Mouse (Mus musculus) cerebellum, adult 11 months (tissue): ENCODE results near the gene Ankra2.

Experiments
- DNase-seq: peaks from one replicate; pipeline ENCODE4 v3.0.0; 2022

The Ankra2 gene

DNA sequence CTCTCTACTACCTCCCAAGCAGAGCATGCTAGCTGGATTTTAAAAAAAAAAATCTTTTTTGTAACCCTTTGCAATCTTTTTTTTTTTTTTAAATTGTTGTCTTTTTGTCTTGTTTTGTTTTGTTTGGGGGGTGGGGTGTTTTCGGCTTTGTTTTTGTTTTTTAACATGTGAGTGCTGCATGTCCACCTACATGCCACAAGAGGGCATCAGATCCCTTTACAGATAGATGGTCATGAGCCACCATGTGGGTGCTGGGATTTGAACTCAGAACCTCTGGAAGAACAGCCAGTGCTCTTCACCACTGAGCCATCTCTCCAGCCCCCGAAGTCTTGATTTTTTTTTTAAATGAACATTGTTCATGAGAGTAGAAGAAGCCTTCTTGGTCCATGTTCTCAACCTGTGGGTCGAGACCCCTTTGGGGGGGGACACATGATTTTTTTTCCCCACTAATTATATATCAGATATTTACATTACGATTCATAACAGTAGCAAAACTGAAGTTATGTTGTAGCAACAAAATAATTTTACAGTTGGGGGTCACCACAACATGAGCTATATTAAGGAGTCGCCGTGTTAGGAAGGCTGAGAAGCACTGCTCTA is 35.1 kb downstream of the Ankra2 start:
- DNase-seq, result no peak

DNA sequence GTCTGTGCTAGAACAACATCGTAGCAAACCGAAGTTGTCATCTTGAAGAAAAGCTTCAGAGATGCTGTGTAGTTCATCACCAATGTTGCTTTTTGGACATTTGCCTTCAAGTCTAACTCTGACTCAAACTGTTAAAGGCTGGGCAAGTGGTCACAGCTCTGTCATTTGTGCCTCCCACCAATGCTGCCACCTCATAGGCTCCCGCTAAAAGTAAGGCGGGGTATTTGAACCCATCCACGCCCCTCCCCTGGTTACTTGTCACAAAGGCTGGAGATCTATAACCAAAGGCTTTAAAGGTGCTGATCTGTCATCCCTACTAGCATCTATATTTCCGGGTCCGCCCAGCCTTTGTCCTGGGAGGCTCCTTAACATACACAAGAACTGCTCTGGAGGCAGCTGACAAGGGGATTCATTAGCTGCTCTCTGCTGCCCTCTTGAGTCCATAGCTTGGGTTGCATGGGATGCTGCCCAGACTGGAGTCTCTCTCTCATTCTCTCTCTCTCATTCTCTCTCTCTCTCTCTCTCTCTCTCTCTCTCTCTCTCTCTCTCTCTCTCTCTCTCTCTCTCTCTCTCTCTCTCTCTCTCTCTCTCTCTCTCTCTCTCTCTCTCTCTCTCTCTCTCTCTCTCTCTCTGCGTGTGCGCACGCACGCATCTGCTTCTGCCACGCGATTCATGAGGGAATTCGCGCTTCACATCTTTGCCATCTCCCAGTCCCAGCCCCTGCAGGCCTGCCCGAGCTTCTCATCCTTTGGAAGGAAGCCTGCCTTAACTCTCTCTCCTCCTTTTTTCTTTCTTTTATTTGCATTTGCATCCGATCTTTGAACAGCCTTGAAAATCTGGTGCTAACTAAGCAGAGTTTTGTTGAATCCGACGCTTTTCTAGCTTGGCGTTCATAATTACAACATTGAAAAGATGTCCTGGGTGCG is 36.2 kb downstream of the Ankra2 start:
- peak; percentile 51 for DNase-seq

DNA sequence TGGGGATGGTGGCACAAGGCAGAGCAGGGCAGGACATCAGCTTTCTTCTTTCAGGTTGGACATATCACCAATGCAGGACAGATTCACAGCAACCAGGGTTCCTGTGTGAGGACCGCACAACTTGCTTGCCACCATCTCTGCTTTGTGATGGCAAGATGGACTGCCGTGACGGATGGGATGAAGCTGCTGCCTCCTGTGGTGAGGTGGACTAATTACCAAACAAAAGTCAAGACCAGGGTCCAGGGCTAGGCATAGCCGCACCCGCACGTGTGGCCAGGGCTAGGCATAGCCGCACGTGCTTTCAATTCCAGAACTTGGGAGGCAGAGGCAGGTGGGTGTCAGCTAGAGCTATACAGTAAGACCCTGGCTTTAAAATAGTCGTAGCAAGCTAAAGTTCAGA is 42.4 kb downstream of the Ankra2 start:
- no peak for DNase-seq

DNA sequence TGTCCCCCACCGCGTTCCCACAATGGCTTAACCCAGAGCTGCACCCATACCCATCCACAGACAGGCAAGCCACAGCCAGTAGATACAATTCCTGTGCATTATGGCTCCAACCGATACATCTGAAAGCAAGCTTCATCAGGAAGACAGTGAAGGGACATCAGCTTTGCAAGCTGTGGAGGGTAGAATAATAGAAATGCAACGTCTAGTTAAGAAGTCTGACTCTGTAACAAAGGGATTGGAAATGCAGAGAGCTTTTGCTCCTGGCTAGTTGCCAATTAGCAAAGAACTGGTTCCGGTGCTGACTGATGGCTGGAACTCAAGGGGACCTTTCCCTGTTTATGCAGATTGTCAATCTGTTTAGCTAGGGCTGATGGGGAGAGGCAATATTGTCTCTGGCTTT is 43.5 kb downstream of the Ankra2 start:
- no peak for DNase-seq

DNA sequence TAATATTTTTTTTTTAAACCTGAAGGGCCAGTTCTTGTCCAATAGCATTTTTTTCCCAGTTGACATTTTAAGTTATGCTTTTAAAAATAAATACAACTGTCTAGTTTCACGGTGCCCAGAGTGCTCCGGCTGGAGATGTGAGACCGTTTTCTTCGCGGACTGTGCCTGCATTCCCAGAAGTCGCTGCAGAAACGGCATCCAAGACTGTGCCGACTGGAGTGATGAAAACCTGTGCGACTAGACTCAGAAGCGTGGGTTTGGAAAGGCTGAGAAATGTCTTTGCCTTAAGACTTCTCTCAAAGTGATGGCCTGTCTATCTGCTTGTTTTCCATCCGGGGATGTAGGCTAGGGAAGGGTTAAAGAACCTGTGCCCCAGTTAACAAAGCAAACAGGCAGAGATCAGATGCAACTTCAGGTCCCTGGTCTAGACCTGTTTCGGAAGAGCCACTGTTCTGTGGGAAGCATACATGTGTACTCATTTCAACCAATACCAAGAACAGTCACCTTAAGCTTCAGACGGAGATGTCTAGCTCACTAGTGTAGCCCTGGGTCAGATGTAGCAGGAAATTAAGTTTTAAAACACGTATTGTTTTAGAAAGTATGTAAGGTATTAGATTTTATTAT is 44.1 kb downstream of the Ankra2 start:
- no peak for DNase-seq

DNA sequence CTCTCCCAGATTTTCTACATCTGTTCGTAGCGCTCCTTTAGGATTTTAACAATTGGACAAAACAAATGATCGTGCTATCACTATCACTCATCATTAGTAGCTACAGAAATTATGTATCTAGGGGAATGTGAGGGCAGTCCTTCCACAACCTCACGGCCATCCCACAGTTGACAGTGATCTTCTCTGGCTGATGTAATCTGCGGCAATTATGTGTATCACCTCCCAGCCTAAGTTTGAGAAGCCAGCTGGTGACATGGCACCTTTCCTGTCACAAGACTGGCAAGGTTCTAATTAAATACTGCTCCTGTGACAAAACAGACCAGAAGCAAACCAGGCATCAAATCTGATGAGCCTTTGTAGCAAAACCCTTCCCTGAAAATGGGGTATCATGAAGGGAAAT is 45.1 kb downstream of the Ankra2 start:
- DNase-seq, result no peak

DNA sequence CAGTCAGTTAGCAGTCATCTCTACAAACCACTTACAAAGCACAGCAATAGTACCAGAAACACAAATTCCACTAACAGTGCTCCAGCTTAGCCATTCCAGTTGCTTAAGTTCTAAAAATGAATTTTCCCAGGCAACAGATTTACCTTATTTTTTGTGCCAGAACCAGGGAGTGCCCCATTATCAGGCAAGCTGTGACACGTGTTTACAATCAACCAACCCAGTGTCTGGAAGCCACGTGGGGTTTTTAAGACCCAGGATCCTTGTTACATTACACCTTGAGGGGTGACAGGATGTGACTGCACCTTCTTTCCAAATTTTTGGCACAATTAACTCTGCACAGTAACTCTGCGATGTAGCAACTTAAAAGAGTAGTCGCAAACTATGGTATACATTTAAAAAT is 45.9 kb downstream of the Ankra2 start:
- no peak for DNase-seq

DNA sequence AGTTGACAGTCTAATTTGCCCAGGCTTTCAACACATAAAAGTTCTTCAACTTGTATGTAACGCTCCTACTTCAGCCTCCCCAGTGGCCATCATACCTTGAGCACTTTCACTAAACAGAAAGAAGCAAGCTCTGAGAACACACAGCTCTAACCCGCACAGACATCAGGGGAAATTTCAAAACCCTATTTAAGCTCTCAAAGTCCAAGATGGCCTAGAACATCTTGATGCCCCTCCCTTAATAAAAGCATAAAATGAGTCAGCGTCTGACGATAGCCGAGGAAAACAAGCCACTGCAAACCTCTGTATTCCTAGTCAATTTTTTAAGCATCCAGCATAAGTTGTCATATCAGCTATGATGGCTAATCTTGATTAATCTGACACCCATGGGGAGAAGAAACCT is 48.7 kb downstream of the Ankra2 start:
- DNase-seq, result no peak

DNA sequence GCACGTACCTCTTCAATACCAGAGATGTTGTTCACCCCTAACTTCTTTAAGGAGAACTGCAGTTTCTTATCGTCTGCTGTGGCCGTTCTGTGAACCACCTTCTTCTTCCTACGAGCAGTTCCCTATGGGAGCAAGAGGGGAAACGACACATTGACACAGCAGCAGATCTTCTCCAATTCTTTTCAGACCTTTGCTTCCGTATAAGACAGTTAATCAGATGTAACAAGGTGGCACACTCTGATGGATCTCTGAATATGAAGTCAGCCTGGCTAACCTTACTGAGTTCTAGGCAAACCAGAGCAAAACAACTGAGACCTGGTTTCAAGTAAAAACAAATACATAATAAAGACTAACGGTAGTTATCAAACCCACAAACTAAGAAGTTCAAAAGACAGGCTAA is 50.8 kb downstream of the Ankra2 start:
- no peak for DNase-seq

DNA sequence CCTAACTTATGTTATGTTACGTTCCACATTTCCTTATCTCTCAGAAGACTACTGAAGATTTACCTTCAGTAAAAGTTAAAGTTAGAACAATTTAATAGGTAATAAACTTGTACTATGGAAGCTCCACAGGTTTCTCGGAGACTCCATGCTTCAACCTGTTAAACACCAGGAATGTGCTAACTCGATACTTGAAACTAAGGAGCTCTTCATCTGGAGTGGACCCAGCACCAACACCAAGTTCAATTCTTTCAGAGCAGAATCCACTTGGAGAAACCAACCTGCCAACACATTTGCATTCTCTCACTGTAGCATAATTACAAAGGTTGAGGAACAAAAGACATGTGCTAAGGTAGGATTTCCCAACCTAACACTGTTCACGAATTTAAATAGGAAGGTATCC is 52.2 kb downstream of the Ankra2 start:
- DNase-seq, result no peak

DNA sequence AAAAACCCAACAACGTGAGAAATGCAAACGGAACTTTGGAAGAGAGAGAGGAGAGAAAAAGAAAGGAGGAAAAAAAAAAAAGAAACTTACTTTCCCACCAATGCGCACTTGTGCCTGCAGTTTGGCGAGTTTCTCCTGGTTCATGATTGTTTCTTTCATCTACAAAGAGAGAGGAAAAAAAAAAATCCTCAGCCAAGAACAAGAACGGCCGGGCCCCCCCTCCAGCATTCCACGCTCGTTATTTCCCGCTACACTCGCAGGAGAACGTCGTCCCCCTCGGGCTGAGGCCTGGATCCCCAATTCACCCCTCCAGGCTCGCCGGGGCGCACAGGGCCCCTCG is 53.2 kb downstream of the Ankra2 start:
- DNase-seq, result no peak

DNA sequence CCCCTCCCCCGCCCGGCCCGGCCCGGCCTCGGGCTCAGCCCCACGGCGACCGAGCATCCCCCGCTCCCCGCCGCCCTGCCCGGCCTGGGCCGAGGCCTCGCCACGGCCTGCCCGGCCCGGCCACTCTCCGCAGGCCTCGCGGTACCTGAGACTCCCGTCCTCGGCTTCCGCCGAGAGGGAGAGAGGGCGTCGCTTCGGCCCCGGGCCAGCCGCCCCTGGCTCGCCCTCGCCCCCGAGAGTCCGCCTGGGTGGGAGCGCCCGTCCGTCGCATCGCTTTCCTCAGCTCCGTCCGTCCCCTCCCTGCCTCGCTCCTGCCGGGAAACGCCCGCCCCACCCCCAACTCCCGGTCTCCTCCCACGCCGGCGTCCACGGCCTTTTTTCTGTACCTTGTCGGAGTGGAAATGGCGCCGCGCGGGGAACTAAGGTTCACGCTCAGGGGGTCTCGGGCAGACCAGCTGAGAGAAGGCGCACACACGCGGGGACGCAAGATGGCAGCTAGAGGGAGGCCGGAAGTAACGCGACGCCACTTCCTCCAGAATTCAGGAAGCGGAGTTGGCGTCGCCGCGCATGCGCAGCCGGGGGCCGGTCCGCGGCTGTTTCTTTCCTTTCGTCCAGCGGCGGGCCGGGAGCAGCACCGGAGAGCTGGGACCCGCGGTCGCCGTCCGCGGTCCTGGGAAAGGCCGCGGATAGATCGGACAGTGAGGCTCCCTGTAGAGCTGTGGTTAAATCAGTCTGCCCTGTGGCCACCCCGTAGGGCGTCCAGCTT is 53.8 kb downstream of the Ankra2 start, which contains the start of gene Btf3:
Gene Btf3 (minus strand): TSS at position 527 of the 766 bp plus-strand sequence.
- DNase-seq, result peak; percentile 92

DNA sequence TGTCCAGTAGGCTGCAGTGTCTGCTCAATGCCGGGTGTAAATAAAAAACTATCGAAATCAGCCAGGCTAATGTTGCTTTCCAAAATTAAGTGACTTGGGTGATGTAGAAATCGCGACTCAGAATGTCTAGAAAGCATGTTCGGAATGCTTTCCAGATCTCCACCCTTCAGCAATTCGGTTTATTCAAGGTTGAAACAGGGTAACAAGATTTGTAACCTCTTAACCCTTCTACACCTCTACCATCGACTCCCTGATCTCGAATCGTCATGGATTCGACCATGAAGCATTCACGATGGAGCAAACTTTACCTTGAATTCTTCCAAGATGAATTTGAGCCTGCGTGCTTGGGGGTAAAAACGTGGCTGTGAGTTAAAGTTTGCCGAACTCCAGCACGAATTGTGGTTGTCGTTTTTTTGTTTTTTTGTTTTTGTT is 54.4 kb downstream of the Ankra2 start:
- no peak for DNase-seq

DNA sequence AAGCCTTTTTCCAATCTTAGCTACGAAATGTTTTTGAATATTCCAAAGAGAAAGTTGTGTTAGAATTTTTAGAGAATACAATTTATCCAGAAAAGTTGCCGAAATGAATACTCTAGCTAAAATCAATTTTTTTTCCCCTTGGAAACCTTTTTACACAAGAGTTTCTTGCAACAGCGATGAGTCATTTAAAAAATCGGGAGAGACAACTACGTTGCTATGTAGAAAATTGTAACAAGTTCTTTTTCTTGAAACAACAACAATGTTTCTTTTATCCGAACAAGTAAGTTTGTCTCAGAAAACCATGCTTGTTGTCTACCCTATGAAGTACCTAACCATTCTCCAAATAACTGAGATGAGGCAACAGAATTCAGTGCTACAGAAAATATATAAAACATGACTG is 55.0 kb downstream of the Ankra2 start:
- DNase-seq, result no peak
